Mouse (Mus musculus): Measurements from ENCODE around the gene Nfya. TPM values are rescaled to one million over a fixed set of nuclear protein-coding genes. Genes with fewer than 3 reads are reported as not detected.

Gene Nfya
- polyA plus RNA-seq (2014; fragmentation: Illumina TruSeq; extraction: RNeasy Lipid Tissue Mini Kit (QIAGEN cat#74804); ENCODE audit: insufficient read depth, low read depth, low replicate concordance), result 19.6 TPM

GRCm38 (mm10) chr17:48409380-48410298, at the start of gene Nfya, which contains the start of gene Oard1:
Gene Nfya (minus strand): TSS chr17:48409906.
Gene Oard1 (plus strand): TSS chr17:48410014.

GRCm38 (mm10) chr17:48454688-48455087, 45.0 kb upstream of the Nfya start, which contains the start of gene Unc5cl:
Gene Unc5cl (plus strand): TSS chr17:48454901.

GRCm38 (mm10) chr17:48451353-48451675, 41.6 kb upstream of the Nfya start, which contains the start of gene Tspo2:
Gene Tspo2 (minus strand): TSS chr17:48451522.

GRCm38 (mm10) chr17:48432158-48432980, 22.7 kb upstream of the Nfya start, which contains the start of gene Apobec2:
Gene Apobec2 (minus strand): TSS chr17:48432930.

GRCm38 (mm10) chr17:48359616-48360015, 50.1 kb downstream of the Nfya start, which contains the start of gene Treml1:
Gene Treml1 (plus strand): TSS chr17:48359916.

GRCm38 (mm10) chr17:48346231-48346630, 63.5 kb downstream of the Nfya start, which contains the start of gene Trem2:
Gene Trem2 (plus strand): TSS chr17:48346401.

Other genes starting within 250 kb of the Nfya start
- gene A530064D06Rik, start 242.6 kb downstream of the Nfya start, polyA plus RNA-seq (2014; fragmentation: Illumina TruSeq; extraction: RNeasy Lipid Tissue Mini Kit (QIAGEN cat#74804); ENCODE audit: insufficient read depth, low read depth, low replicate concordance), result 1.1 TPM
- gene Trem1, start 177.1 kb downstream of the Nfya start, polyA plus RNA-seq (2014; fragmentation: Illumina TruSeq; extraction: RNeasy Lipid Tissue Mini Kit (QIAGEN cat#74804); ENCODE audit: insufficient read depth, low read depth, low replicate concordance), result 2.8 TPM
- 3.9 TPM for gene Trem3, start 162.1 kb downstream of the Nfya start, polyA plus RNA-seq (2014; fragmentation: Illumina TruSeq; extraction: RNeasy Lipid Tissue Mini Kit (QIAGEN cat#74804); ENCODE audit: insufficient read depth, low read depth, low replicate concordance)
- gene Treml4, start 145.6 kb downstream of the Nfya start, polyA plus RNA-seq (2014; fragmentation: Illumina TruSeq; extraction: RNeasy Lipid Tissue Mini Kit (QIAGEN cat#74804); ENCODE audit: insufficient read depth, low read depth, low replicate concordance), result 4.6 TPM
- 3.2 TPM for gene Treml2, start 110.4 kb downstream of the Nfya start, polyA plus RNA-seq (2014; fragmentation: Illumina TruSeq; extraction: RNeasy Lipid Tissue Mini Kit (QIAGEN cat#74804); ENCODE audit: insufficient read depth, low read depth, low replicate concordance)
- 0.96 TPM for gene B430306N03Rik, start 93.8 kb downstream of the Nfya start, polyA plus RNA-seq (2014; fragmentation: Illumina TruSeq; extraction: RNeasy Lipid Tissue Mini Kit (QIAGEN cat#74804); ENCODE audit: insufficient read depth, low read depth, low replicate concordance)
- 7.0 TPM for gene Trem2, start 63.5 kb downstream of the Nfya start, polyA plus RNA-seq (2014; fragmentation: Illumina TruSeq; extraction: RNeasy Lipid Tissue Mini Kit (QIAGEN cat#74804); ENCODE audit: insufficient read depth, low read depth, low replicate concordance)
- 1.7 TPM for gene Treml1, start 50.0 kb downstream of the Nfya start, polyA plus RNA-seq (2014; fragmentation: Illumina TruSeq; extraction: RNeasy Lipid Tissue Mini Kit (QIAGEN cat#74804); ENCODE audit: insufficient read depth, low read depth, low replicate concordance)
- gene Oard1, start 108 bp upstream of the Nfya start, polyA plus RNA-seq (2014; fragmentation: Illumina TruSeq; extraction: RNeasy Lipid Tissue Mini Kit (QIAGEN cat#74804); ENCODE audit: insufficient read depth, low read depth, low replicate concordance), result 39.8 TPM
- gene Apobec2, start 23.0 kb upstream of the Nfya start, polyA plus RNA-seq (2014; fragmentation: Illumina TruSeq; extraction: RNeasy Lipid Tissue Mini Kit (QIAGEN cat#74804); ENCODE audit: insufficient read depth, low read depth, low replicate concordance), result 2.8 TPM
- 0.48 TPM for gene Tspo2, start 41.6 kb upstream of the Nfya start, polyA plus RNA-seq (2014; fragmentation: Illumina TruSeq; extraction: RNeasy Lipid Tissue Mini Kit (QIAGEN cat#74804); ENCODE audit: insufficient read depth, low read depth, low replicate concordance)
- 0.62 TPM for gene Unc5cl, start 45.0 kb upstream of the Nfya start, polyA plus RNA-seq (2014; fragmentation: Illumina TruSeq; extraction: RNeasy Lipid Tissue Mini Kit (QIAGEN cat#74804); ENCODE audit: insufficient read depth, low read depth, low replicate concordance)